Mouse (Mus musculus): Measurements from ENCODE around the gene Slc35g2.
A peak's percentile ranks its signal among the peaks of the same experiment; 100 is the strongest.

Gene Slc35g2

DNA sequence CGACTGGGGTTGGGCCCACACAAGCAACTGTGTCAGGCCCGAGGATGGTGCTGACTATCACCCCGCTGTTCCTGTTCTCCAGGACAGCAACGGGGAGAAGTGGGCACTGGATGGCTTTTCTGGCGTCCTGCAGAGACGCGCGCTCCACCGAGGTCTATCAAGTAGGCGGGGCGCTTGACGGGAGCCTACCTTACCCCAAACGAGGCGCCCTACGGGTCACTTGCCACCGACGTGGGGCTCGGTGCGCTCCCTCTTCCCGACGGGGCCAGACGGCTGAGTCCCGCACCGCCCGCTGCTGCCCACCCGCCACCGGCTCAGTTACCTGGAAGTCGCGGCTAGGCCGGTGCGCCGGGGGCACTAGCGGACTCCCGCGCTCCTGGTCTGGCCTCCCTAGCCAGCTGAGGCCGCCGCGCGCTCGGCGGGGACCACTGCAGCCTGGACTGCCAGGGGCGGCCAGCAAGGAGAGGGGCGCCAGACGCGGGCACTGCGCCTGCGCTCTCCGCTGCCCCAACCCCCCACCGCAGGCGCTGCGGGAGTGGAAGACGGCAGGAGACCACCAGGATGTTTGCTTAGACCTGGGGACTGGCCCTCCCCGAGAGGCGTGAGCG is at the start of gene Slc35g2:
Gene Slc35g2, minus strand, starts transcription at position 465 of the 608 bp plus-strand sequence.
- DNase-seq (ENCODE audit: low read depth in 2 of 2, low spot score in 2 of 2) = peak in 1 of 2 experiments; percentile 3

- no peak for DNase-seq (ENCODE audit: low read depth in 2 of 2, low spot score in 2 of 2)
These were observed 46.1 kb upstream of the Slc35g2 start for GRCm38 (mm10) chr9:100616947-100617346.

DNA sequence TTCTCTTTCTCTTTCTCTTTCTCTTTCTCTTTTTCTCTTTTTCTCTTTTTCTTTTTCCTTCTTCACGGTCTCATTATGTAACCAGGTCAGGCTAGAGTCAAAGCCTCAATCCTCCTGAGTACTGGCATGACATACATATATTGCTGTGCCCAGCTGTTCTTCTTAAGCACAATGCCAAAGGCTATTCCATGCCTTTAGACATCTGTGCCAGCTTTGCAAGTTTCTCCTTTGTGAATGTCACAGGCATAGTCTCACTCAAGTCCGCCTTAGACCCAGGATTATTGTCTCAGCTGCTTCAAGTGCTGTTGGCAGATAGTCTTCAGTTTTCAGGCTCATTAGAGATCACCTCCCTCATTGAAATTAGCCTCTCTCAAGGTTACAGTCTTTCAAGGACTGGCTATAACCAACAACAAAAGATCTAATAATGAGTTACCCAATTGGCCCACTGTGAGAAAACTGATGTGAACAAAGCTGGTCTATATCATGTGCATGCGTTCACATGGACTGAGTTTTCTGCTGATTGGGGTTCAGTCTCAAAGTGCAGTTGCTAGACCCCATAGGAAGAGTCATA is 42.7 kb upstream of the Slc35g2 start:
- no peak for DNase-seq (ENCODE audit: low read depth in 2 of 2, low spot score in 2 of 2)

DNA sequence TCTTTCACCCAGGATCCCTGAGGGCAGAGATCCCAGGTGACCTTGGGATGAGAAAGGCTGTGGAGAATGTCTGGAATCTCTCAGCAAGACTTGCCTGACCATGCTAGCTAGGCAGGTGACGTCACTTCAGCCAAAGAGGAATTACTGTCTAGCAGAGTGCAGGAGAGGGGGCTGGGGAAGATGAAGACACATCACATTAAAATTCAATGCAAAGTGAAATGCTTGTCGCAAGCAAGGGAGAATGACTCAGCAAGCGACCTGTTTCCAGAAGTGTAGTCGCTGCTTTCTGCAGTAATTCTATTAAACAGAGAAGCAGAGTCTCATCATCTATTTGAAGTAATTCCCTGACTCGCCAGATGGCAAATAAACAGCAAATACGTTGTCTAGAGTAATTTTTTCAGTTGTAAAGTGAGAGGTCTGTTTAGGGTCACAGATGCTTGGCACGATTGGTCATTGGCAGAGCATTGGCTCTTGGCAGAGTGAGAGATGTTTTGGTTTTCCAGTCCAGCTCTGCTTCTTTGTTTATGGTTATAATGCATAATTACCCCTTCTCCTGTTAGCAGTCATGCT is 35.2 kb upstream of the Slc35g2 start:
- DNase-seq (ENCODE audit: low read depth in 2 of 2, low spot score in 2 of 2) = no peak

DNA sequence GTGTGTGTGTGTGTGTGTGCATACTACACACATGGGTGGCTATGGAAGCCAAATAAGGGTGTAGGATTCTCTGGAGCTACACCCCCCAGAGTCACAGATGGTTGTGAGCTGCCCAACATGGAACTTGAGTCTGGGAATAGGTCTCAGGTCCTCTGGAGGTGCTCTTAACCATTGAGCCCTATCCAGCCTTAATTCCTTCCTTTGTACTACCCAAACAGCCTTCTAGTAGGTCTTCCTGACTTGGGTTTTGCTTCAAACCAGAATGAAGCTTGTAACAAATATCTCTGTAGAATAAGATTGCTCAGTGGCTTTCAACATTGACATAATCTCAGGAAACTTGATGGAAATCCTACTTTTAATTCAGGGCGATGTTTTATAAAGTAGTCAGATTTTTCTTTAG is 34.6 kb upstream of the Slc35g2 start:
- no peak for DNase-seq (ENCODE audit: low read depth in 2 of 2, low spot score in 2 of 2)

DNA sequence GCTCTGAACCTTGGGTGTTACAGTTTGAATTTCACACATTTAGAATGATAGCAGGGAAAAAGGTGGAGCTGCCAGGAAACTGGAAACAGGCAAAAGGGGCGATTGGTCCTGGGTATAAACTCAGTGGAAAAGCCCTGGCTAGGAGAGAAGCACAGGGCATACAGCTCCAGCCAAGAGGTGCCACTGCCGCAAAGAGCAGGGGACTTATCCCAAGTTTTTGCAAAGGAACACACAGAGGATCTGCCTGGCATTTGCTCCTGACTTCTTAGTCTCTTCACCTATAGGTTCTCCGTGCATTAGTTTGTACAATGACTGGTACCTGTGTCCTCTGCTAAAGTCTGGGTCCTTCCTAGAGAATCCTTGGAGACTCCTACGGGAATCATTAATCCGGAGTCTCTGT is 32.3 kb upstream of the Slc35g2 start:
- DNase-seq (ENCODE audit: low read depth in 2 of 2, low spot score in 2 of 2) = no peak

DNA sequence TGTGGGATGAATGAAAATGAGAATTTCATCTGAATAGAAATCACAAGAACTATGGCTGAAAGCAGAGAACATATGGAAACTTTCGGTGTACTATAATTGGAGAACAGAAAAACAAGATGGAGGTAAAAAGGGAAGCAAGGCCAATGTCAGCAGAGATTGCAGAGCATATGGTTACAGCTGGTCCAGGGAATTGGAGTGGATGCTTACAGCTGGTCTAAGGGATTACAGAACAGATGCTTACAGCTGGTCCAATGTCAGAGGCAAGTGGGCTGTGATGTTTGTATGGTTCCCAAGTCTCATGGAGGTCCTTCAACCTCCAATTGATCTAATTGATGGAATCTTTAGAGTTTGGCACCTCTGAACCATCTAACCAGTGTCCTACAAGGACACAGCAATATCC is 31.2 kb upstream of the Slc35g2 start:
- DNase-seq (ENCODE audit: low read depth in 2 of 2, low spot score in 2 of 2) = no peak

DNA sequence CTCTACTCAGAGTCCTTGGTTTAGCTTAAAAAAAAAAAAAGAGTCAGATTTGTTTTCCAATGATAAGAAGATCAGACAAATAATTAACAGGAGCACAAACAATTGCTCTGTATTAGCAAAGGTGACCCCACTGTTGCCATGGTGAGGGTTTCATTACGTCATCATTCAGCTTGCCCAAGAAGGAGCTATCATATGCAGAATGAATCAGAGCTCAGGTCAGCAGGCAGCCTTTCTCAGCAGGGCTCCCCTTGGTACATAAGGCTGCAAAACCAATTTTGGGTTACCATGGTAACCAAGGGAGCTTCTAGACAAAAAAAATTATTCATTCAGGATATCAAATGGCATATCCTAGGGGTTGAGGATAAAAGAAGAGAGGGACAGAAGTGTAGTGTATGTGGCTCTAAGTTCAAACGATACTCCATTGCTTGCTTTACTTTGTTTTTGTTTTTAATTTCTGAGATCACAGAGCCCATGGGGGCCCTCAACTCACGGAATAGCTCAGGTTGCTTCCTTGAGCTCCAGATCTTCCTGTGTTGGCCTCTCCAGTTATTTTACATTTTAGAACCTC is 29.0 kb upstream of the Slc35g2 start:
- DNase-seq (ENCODE audit: low read depth in 2 of 2, low spot score in 2 of 2) = no peak

DNA sequence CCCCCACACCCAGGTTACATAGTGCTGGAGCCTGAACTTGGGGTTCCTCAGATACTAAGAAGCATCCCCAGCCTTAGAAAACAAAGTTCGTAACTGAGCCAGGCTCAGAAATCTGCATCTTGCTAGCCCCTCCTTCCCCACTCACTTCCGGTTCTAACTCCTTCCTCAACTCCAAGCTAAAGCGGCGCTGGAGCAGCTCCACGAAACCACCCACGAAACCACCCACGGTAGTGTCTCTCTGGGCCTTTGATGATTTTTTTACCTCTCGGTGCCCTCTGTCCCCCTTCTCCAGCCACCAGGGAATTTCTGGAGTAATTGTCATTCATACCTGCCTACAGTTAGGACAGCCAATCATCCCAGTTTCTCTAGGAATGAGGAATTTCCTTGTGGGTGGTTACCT is 26.7 kb upstream of the Slc35g2 start, which contains the start of gene Stag1:
Gene Stag1, plus strand, starts transcription at position 253 of the 400 bp plus-strand sequence.
- DNase-seq (ENCODE audit: low read depth in 2 of 2, low spot score in 2 of 2) = no peak

DNA sequence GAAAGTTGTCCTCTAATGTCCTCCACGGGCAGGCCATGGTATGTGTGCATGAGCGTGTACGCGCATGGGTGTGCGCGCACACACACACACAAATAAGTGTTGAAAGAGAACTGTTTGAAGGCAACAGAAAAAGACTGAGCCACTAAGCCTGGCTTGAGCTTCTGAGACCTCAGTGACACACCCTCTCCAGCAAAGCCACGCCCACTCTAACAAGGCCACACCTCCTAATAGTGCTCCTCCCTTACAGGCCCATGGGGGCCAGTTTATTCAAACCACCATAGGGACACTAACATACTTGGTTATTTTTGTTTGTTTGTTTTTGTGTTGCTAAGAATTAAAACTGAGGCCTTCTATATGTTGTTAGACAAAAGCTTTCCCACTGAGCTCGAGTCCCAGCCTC is 25.4 kb upstream of the Slc35g2 start:
- no peak for DNase-seq (ENCODE audit: low read depth in 2 of 2, low spot score in 2 of 2)

DNA sequence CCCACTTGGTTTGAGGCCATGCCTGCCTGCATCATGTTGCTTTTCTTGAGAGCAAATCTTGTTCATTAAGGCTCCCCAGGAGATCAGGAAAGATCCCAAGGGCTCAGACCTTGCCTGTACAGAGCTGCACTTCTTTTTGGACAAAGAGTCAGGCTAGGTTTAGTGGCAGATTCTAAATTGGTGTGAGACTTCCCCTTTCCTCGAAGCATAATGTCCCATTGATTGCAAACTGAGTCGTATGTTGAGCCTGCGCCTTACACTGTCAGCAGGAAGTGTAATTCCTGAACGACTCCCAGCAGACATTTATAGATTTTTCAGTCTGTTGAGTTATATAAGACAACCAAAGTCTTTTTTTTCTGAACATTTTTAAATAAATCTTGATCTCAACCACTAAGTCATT is 19.6 kb upstream of the Slc35g2 start:
- DNase-seq (ENCODE audit: low read depth in 2 of 2, low spot score in 2 of 2) = no peak

GRCm38 (mm10) chr9:100584031-100584430 is 13.1 kb upstream of the Slc35g2 start:
- DNase-seq (ENCODE audit: low read depth in 2 of 2, low spot score in 2 of 2) = no peak

- DNase-seq (ENCODE audit: low read depth in 2 of 2, low spot score in 2 of 2) = no peak
These were observed 12.1 kb upstream of the Slc35g2 start for GRCm38 (mm10) chr9:100582883-100583575.

DNA sequence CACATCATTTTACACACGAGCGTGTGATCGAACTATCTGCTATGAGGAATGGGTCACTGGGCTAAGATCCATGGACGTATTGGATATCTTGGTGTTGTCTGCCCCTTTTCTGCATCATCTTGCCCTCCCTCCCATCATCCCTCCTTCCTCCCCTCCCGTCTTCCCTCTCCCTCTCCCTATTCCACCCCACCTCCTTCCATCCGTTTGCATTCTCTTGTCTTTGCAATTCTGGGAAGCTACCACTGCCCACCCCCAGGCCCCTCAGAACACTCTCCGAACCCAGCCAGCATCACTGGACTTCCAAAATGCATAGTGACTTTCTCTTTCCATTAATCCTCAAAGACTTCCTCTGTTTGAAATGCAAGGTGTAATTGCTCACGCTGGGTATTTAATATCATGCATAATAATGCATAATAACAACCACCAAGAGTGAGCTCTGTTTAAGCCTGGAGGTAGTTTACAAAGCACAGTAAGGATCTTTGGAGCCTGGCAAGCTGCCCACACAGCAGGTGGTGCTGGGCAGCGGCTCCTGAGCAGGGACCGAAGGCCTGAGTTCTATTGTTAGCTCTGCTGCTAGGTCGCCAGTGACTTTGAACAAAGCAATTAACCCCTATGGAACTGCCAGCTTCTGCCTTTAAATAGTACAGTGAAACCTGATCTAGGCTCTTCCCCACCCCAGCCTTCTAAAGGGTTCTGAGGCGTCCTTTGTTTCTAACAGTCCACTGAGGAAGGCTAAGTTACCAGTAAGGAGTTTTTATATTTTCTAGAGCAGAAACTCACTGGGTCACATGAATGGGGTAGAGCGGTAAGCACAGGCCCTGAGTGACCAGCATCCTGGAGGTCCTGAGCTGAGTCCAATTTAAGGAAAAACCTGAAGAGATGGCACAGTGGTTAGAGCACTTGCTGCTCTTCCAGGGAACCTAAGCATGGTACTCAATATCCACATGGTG is 10.9 kb upstream of the Slc35g2 start:
- no peak for DNase-seq (ENCODE audit: low read depth in 2 of 2, low spot score in 2 of 2)

GRCm38 (mm10) chr9:100580196-100580740 is 9.4 kb upstream of the Slc35g2 start:
- no peak for DNase-seq (ENCODE audit: low read depth in 2 of 2, low spot score in 2 of 2)

GRCm38 (mm10) chr9:100573942-100574341 is 3.1 kb upstream of the Slc35g2 start:
- no peak for DNase-seq (ENCODE audit: low read depth in 2 of 2, low spot score in 2 of 2)

- DNase-seq (ENCODE audit: low read depth in 2 of 2, low spot score in 2 of 2) = no peak
These were observed 2.4 kb upstream of the Slc35g2 start for GRCm38 (mm10) chr9:100573300-100573699.

DNA sequence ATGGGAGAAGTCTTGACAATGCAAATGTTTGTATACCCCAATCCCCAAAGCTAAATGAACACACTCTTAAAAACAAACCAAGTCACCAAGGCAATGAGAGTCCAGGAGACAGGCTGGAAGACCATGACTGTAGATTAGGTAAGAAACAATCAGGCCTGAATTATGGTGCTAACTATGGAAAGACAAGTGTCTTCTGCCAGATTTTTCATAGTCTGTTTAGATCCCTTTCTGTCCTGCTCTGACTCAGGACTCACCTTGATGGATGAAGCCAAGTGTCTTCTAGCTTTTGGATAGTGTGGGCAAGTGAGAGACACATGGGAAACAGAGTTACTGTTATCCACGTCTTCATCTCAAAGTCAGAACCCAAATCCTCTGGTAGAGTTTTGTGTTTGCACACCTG is 621 bp upstream of the Slc35g2 start:
- DNase-seq (ENCODE audit: low read depth in 2 of 2, low spot score in 2 of 2) = no peak

DNA sequence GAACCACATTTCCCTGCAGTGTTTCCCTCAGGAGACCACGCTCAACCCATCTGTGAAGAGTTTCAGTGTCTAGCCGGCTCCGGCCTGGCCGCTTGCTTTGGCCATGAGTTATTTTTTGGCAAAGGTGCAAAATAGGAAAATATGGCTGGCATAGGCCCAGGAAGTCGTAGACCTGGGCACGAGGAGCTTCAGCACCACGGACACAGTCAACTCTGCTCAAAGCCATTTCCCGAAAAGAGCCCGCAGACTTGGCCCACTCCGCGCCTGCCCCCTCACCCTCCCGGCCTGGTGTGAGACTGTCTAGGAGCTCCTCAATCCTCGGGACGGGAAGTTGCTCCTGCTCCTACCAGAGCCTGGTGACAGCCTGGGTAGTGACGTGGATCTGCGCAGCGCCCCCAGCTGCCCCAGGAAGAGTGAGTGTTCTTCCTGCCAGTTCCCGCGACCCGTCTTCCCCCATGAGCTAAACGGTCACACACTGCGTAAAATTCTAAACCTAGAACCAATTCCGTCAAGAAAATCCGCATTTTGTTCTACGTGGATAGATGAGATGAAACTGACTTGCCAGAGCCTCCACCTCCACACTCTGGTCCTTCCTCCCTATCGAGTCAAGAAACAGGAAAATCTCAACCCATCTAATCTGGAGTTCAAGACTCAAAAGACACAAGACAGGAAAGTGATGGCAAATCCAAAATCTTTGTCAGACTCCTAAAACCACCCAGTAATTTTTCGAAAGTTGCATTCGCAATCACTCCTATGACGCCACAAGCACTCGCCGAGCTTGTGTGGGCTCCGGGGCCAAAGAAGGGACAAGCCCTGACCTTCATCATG is 878 bp downstream of the Slc35g2 start:
- no peak for DNase-seq (ENCODE audit: low read depth in 2 of 2, low spot score in 2 of 2)

Data from CD8-positive naive resting alpha-beta T cell, adult 2 months (primary cell).